Mouse (Mus musculus) forebrain, postnatal 0 days (tissue): ENCODE data around the gene Tnxb. TPM values are rescaled to one million over a fixed set of nuclear protein-coding genes. Genes with fewer than 3 reads are reported as not detected.
A peak's percentile ranks its signal among the peaks of the same experiment; 100 is the strongest.

Experiments used
- ATAC-seq: fragments of 200-750 bp; cut with Nextera tagmentation; 2 replicates; pipeline ENCODE4 v1.8.0; 2017; ENCODE audit warnings: mild to moderate bottlenecking, moderate library complexity
- DNase-seq: peaks from one replicate; pipeline ENCODE4 v3.0.0-alpha.2; 2015
- H3K27ac ChIP-seq: fragments of 300-500 bp; sonication (generic); 2 replicates; pipeline ENCODE4 v1.5.1; 2014; ENCODE audit warnings: low read depth, mild to moderate bottlenecking, antibody characterized with exemption, low read length, moderate library complexity, mixed read lengths
- H3K27me3 ChIP-seq: fragments of 300-500 bp; sonication (generic); 2 replicates; pipeline ENCODE4 v1.6.1; 2014; ENCODE audit warnings: mild to moderate bottlenecking, low read length, mixed read lengths; ENCODE audit not compliant: insufficient read depth
- H3K36me3 ChIP-seq: fragments of 300-500 bp; sonication (generic); 2 replicates; pipeline ENCODE4 v1.6.1; 2014; ENCODE audit warnings: mild to moderate bottlenecking, moderate library complexity; ENCODE audit not compliant: insufficient read depth
- H3K4me1 ChIP-seq: fragments of 300-500 bp; sonication (generic); 2 replicates; pipeline ENCODE4 v1.6.1; 2014; ENCODE audit warnings: antibody characterized with exemption; ENCODE audit not compliant: insufficient read depth
- H3K4me2 ChIP-seq: fragments of 300-500 bp; sonication (generic); 2 replicates; pipeline ENCODE4 v1.6.1; 2014; ENCODE audit warnings: low read depth, mild to moderate bottlenecking, moderate library complexity
- H3K4me3 ChIP-seq: fragments of 300-500 bp; sonication (generic); 2 replicates; pipeline ENCODE4 v1.5.1; 2014; ENCODE audit warnings: low read depth, low read length, mixed read lengths
- H3K9ac ChIP-seq: fragments of 300-500 bp; sonication (generic); 2 replicates; pipeline ENCODE4 v1.6.1; 2014; ENCODE audit warnings: mild to moderate bottlenecking
- H3K9me3 ChIP-seq: fragments of 300-500 bp; sonication (generic); 2 replicates; pipeline ENCODE4 v1.6.1; 2016; ENCODE audit warnings: low read length
- CTCF ChIP-seq: sonication (generic); IDR thresholded peaks from 2 replicates; pipeline ENCODE4 v1.5.1; 2016; ENCODE audit warnings: antibody characterized with exemption, control low read depth, low read depth
- WGBS: fragments of 180-500 bp; shearing (Covaris S2); extraction: QIAGEN DNeasy Blood & Tissue Kit; methylation state at CpG from one replicate; pipeline ENCODE4 v1.1.7; 2014; 5-methylcytosine and 5-hydroxymethylcytosine counted together
- polyA plus RNA-seq: library from polyadenylated mRNA; unstranded; fragments of >200 nt; fragmentation: Nextera tagmentation; extraction: Ambion mirVana; gene quantifications from 2 replicates; pipeline ENCODE4 v1.2.1, GENCODE M21; 2015
- total RNA-seq: library from RNA; depleted of rRNA; stranded (reverse); fragments of >200 nt; gene quantifications from 2 replicates; pipeline ENCODE4 v1.2.3, GENCODE M21; 2014

The Tnxb gene
- total and polyA plus RNA-seq, 2 experiments from 2014 or later: 0.16 to 1.7 TPM

DNA sequence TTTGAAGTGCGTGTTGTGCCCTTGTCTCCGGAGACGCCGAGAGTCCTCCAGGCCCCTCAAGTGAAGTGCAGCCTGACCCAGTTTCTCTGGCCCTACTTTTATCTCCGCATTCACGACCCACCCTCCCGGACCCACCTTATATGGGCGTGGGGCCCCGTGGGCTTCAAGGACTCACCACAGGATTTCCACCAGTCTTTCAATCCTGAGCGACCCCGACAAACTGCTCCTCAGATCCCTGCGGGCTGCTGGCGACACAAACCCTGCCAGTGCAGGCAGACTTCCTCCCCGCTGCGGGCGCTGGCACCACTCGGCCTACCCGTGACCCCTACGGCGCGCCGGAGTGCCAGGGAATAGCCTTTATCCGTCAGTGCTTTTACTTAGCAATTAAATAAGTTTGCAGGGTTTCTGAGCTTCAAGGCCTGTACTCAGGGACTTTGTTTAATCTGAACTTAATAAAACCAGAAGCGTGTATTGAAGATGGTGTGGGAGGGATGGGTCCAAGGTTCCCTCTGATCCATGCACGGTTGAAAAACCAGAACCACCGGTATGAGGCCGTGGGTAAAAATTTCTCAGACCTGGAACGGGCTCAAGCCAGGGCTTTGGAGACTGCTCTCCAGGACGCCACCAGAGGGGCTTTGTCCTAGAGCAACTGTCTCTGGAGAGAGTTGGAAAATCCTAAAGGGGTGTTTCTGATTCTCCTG is 42.2 kb upstream of the Tnxb start, which contains the start of gene Ppt2:
Gene Ppt2 (minus strand): TSS at position 568 of the 701 bp plus-strand sequence.
- H3K27ac ChIP-seq: peak within 1 kb of the TSS; percentile 92
- no peaks in the 10 kb centered on the region for H3K9me3 ChIP-seq
- peak within 1 kb of the TSS; percentile 54 for H3K9ac ChIP-seq
- no peaks in the 10 kb centered on the region for H3K27me3 ChIP-seq
- 5% methylated on average over 29 of the region's 29 CpGs for WGBS
- no peak for DNase-seq
- peak within 1 kb of the TSS; percentile 55 for H3K4me3 ChIP-seq
- H3K36me3 ChIP-seq: peaks cover 6% of the 10 kb centered on the region; the same call in 1 of the 2 replicates
- peaks cover 28% of the 10 kb centered on the region for H3K4me1 ChIP-seq
- no peak for TF ChIP-seq CTCF
- H3K4me2 ChIP-seq: peak within 1 kb of the TSS; percentile 92
- ATAC-seq: no peak; the same call in 1 of the 2 replicates

DNA sequence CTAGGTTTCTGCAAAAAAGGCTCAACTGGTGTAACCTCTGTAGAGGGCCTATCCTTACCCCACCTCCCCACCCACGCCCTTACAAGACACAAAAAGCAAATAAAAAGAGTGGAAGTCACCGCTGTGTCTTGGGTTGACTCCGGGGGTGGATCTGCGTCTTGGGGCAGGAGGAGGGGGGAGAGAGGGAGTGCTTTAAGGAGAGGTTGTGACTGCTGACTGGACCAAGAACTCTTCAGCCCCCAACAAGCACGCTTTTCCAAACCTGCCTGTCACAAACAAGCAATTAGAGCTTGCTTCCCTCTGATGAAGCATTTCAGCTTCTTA is 41.7 kb upstream of the Tnxb start:
- Histone ChIP-seq H3K4me2 (peak overlapping the region; percentile 92), H3K27me3 (no peaks in the 10 kb centered on the region), H3K36me3 (peaks cover under 1% of the 10 kb centered on the region; the same call in 1 of the 2 replicates), H3K27ac (peak overlapping the region; percentile 92), H3K4me1 (peaks cover 28% of the 10 kb centered on the region), H3K4me3 (peak overlapping the region; percentile 55), H3K9ac (no peak overlapping the region), H3K9me3 (no peaks in the 10 kb centered on the region)
- WGBS: 17% methylated on average over 5 of the region's 5 CpGs
- DNase-seq (no peak), ATAC-seq (no peak)
- TF ChIP-seq CTCF: no peak

DNA sequence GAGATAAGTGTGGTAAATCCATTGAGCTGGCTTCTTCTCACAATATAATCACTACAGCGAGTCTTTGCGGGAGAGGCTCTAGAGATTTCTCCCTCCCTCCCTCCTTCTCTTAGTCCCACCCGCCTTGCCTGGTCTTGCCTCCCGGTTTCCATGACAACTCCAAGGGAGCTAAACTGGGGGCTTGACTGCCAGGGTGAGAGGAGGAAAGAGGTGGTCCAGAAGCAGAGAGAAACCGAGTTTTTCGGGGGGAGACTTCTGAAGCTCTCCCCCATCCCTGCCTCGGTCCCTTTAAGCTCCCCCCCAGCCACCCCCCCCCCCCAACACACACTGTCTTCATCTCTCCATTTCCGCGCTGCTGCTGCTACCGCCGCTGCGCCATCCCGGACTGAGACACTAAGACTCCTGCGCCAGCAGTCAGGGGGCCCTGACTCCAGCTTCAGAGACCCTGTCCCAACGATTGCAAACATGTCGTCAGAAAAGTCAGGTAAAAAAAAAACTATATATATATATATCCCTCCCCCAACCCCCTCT is 41.0 kb upstream of the Tnxb start, which contains the start of gene Prrt1:
Gene Prrt1 (plus strand): TSS at position 313 of the 531 bp plus-strand sequence.
- Histone ChIP-seq H3K9me3 (no peaks in the 10 kb centered on the region), H3K27ac (peak within 1 kb of the TSS; percentile 92), H3K27me3 (no peaks in the 10 kb centered on the region), H3K4me3 (peak within 1 kb of the TSS; percentile 55), H3K4me2 (peak within 1 kb of the TSS; percentile 92), H3K4me1 (peaks cover 28% of the 10 kb centered on the region), H3K9ac (peak within 1 kb of the TSS; percentile 54), H3K36me3 (no peaks in the 10 kb centered on the region)
- ATAC-seq (peak; percentile 44; the same call in 1 of the 2 replicates), DNase-seq (peak; percentile 82)
- no peak for TF ChIP-seq CTCF
- WGBS: 3% methylated on average over 16 of the region's 16 CpGs

DNA sequence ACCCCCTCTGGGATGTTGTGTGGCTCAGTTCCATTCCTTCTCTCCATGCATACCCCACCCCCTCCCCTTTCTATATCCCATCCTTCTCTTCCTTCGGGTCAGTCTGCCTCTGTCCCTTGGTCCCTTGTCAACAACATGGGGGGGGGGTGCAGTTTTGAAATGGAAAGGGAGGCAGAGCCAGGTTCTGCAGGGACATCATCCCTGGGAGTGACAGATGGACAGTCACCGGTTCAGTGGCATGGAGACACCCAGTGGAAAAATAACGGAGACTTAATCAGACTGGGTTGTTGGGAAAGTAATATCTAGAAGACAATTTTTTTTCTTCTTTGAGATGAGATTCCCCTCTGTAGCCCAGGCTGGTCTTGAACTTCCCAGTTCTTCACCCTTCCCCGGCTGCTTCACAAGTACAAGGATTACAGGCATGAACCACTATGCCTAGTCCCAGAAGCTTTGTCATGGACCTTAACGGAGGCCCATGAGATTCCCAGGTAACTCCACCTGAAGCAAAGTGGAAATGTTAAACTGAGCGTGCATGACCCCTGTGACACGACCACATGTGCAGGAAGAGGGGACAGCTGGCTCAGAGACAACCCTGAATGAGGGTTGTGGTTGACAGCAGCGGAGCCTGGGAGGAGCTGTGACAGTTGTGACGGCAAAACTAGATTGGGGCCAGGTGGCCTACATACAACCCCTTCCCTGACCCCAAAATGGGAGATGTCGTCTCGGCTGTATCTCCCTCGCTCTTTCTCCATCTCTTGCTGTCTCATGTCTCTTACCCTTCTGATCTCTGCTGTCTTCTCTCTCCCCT is 40.3 kb upstream of the Tnxb start:
- H3K9me3 ChIP-seq: no peaks in the 10 kb centered on the region
- H3K4me2 ChIP-seq: peak overlapping the region; percentile 92
- H3K4me3 ChIP-seq: peak overlapping the region; percentile 45
- 20% methylated on average over 12 of the region's 12 CpGs for WGBS
- DNase-seq: no peak
- ATAC-seq: no peak
- no peak overlapping the region for H3K27ac ChIP-seq
- peaks cover 28% of the 10 kb centered on the region for H3K4me1 ChIP-seq
- H3K27me3 ChIP-seq: no peaks in the 10 kb centered on the region
- no peak for TF ChIP-seq CTCF
- H3K36me3 ChIP-seq: no peaks in the 10 kb centered on the region
- H3K9ac ChIP-seq: peak overlapping the region; percentile 51

DNA sequence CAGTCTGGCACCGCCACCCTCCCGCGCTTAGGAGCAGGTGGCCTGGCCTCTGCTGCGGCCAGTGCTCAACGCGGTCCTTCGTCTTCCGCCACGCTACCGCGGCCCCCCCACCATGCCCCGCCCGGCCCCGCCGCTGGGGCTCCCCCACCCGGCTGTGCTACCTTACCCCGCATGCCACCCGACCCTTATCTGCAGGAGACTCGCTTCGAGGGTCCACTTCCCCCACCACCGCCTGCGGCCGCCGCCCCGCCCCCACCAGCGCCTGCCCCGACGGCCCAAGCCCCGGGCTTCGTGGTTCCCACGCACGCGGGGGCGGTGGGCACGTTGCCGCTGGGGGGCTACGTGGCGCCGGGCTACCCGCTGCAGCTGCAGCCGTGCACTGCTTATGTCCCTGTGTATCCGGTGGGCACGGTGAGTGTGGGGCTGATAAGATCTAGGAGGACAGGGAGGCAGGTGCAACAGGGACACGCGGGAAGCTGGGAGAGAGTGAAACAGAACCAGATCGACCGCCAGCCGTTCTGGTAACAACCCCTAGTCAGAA is 39.5 kb upstream of the Tnxb start:
- Histone ChIP-seq H3K4me1 (peaks cover 28% of the 10 kb centered on the region), H3K36me3 (no peaks in the 10 kb centered on the region), H3K9ac (peak overlapping the region; percentile 51), H3K4me3 (peak overlapping the region; percentile 45), H3K9me3 (no peaks in the 10 kb centered on the region), H3K27me3 (no peaks in the 10 kb centered on the region), H3K27ac (no peak overlapping the region), H3K4me2 (peak overlapping the region; percentile 92)
- ATAC-seq: no peak
- no peak for TF ChIP-seq CTCF
- DNase-seq: no peak
- 4% methylated on average over 48 of the region's 48 CpGs for WGBS

DNA sequence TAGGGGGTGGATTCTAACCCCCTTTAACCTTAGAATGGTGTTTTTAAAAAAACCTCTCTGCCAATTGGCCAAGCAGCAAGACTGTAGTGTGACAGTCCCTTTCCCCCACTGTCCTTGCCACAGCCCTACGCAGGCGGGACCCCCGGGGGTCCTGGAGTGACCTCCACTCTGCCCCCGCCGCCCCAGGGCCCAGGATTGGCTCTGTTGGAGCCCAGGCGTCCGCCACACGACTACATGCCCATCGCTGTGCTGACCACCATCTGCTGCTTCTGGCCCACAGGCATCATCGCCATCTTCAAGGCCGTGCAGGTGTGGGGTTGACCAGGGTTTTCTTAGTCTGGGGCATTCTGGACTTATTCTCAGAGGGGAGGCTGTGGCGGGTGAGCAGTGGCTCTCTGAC is 38.7 kb upstream of the Tnxb start:
- peak overlapping the region; percentile 92 for H3K4me2 ChIP-seq
- H3K27ac ChIP-seq: no peak overlapping the region
- H3K9ac ChIP-seq: peak overlapping the region; percentile 19; the same call in 1 of the 2 replicates
- no peak for TF ChIP-seq CTCF
- H3K27me3 ChIP-seq: no peaks in the 10 kb centered on the region
- H3K9me3 ChIP-seq: no peaks in the 10 kb centered on the region
- 9% methylated on average over 12 of the region's 12 CpGs for WGBS
- no peak for ATAC-seq
- H3K36me3 ChIP-seq: no peaks in the 10 kb centered on the region
- no peak for DNase-seq
- H3K4me1 ChIP-seq: peaks cover 21% of the 10 kb centered on the region
- peak overlapping the region; percentile 45 for H3K4me3 ChIP-seq
